Mouse (Mus musculus): ENCODE results near the gene Med12l.

Med12l gene

DNA sequence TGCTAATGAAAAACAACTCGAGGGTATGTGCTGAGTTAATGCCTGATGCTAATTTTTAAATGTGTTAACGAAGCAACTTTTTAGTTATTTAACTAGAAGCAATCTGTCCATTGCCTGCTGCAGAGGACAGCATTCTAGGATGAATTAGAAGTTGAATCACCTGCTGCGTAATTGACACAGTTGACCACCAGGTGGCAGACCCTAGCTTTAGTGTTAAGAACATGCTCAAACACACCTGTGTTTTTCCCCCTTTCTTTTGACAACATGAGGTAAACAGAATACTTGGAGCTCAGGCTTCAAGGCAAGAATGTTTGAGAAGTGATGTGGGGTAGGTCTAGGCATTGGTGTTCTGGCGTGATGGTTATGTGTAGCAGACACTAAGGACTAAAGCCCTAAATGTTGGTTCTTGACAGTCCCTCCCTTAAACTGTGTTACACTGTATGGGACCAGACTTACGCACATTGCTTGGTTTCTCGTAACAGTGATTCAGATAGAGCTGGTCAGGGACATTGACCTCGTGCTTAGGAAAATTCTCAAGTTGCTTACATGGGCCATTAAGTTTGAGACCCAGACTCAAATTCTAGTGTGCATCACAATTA is 315.8 kb downstream of the Med12l start:
- DNase-seq (ENCODE audit: low read depth) = no peak

DNA sequence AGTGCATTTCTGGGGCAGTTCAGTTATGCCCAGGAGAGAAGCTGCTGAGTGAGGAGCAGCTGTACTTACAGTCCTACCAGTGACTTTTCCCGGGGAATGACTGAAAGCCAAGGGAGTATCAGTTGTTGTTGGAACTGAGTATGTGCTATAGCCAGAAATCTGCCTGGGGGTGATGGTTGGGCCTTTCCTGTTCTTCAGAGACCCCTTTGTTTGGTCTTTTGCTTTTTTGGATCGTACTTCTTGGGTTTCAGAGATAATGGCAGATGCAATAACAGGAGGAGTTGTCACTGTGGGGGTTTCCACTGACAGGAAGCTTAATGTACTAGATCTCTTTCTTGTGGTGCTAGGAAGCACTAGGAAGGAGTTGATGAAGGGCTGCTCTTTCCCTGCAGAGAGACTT is 322.9 kb downstream of the Med12l start:
- no peak for DNase-seq (ENCODE audit: low read depth)

DNA sequence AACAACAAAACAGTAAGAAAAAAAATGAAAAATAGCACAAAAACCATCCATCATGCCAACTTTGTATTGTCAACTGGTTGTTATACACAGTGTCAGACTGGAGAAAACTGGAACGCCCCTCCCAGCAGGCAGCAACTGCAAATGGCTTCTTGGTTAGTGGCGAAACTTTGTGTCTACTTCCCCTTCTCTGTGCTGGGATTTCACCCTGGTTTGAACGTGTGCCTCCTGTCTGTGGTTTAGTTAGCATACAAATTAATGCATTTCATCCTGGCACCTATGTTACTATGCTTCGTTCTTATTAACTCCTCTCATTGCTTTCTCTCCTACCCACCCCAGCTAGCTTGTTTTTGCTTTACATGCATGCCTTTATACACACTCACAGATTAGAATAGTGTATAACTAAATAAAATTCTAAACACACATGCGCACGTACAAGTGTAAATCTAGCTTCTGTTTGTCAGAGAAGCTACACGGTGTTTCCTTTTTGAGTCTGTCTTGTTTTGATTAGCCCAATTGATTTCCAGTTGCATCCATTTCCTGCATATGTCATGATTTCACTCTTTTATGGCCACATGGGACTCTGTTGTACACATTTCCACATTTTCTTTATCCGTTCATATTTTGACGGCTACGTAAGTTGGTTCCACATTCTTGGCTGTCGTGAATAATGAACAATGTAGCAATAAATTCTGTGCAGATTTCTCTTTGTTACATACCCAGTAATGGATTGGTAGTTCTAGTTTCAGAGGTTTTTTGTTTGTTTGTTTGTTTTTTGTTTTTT is 336.2 kb downstream of the Med12l start:
- DNase-seq (ENCODE audit: low read depth) = no peak

DNA sequence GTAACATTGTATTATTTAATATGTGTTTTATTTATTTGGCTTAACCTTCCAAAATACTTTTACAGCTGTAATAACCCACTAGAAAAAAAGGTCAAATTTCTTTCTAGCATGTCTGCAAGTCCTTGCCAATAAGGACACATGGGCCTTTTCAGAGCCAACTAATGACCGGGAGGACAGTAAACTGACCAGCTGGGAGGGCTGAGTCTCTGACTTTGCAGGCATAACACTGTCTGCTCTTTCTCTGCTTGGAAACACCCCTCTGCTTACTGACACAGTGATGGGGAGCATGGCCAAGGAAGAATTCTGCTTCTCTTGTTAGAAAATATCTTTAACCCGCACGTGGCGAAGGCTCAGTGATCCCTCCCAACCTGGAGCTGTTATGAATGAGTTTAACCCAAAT is 337.4 kb downstream of the Med12l start:
- DNase-seq (ENCODE audit: low read depth) = no peak

DNA sequence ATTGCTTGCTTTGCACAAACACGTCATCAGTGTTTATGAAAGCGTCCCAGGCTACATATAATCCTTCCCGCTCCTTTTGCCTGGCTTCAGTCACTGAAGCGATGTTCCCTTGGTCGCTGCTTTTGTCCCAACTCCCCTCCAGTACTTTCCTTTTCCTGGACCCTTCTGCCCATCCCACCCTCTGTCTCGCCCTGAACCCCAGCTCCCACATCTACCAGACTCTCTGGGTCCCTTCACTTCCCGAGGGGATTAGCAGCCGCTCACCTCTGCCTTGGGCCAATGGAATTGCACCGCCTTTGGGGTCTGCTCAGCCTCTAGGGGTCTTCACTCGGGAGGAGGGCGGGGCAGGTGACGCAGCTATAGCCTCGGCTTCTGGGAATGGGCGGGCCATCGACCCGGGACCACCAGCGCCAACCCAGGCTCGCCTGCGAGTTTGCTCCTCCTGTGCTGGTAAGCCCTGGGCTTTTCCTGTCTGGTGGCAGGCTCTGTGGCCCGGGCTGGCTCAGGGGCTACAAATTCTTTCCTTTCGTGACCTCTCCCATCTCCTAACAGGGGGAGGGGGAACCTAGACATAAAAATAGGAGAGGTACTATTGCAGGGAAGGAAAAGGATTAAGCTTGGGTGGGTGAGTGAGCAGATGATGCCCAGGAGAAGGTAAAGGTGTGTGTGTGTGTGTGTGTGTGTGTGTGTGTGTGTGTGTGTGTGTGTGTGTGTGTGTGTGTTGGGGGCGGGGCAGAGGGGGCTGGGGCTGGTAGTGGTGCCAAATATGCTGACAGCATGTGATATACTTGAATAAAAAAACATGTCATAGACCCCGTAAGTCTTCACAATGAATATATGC is 338.7 kb downstream of the Med12l start, which contains the start of gene Igsf10:
TSS of gene Igsf10 (minus strand) at position 330 of the 841 bp plus-strand sequence.
- DNase-seq (ENCODE audit: low read depth) = no peak

DNA sequence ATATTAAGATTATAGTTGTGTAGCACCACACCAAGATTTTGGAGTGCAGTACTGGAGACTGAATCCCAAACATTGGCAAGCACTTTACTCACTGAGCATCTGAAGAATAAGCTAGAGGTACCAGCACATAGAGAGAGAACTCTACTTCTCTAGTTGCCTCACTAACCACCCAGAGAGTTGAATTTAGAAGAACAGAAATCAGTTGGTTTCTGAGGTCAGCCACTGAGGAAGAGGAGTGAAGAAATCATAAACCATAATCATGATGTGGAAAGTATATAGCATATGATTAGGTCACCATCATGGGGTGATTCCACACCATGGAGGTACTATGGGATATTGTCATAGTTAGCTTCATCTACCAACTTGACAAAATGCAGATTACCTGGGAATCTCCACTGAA is 346.1 kb downstream of the Med12l start:
- DNase-seq (ENCODE audit: low read depth) = no peak

DNA sequence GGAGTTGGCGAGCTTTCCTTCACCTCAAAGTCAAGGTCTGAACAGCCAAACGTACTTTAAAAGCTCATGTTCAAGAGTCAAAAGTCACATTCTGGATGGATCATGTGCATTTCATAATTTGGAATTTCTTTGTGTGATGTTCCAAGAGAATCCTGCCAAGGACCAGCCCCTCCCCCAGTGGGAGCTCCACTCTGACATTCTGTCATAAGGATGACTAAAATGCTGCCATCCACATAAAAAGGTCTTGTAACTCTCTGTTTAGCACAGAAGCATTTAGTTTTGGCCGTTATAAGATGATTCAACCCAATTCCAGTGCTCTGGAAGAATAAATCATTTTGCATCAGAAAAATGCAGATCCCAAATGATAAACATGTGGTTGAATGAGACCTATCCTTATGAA is 348.5 kb downstream of the Med12l start:
- DNase-seq (ENCODE audit: low read depth) = peak; percentile 44

DNA sequence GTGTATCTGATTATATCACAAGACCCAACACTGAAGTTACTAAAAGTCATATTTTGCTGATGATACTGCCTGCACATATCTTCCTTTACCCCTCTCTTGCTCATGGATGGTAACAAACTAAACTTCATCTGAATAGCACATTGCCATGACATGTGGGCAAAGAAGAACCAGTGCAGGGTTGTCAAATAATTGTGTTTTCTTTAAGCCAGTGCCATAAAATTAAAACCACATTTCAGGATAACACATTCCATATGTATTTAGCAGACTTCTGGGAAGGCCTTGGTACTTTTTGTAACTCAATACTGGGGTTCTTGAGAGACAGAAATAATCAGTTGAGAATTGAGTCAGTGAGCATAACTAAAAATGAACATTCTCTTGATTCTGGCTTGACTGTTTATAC is 354.5 kb downstream of the Med12l start:
- DNase-seq (ENCODE audit: low read depth) = no peak

DNA sequence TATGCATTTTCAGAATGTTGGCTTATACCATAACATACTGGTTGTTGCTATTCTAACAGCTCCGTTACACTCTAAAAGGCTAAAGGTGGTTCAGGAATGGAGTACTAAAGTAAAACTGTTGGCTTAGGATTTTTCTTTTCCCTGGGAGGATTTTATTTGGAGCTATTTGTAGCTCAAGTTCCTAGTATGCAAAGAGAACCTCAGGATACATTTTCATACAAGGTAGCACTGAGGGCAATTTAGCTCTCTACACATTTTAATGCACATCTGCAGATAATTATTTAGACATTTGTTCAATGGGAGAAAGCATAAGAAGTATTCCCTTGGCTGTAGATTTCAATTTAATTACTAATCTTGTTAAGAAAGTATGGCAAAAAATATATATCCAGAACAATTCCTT is 356.3 kb downstream of the Med12l start:
- no peak for DNase-seq (ENCODE audit: low read depth)
